Mouse (Mus musculus) erythroblast, embryonic 14.5 days (primary cell): Measurements from ENCODE around the gene Ndufab1.

ENCODE experiments used
- GATA1 ChIP-seq: IDR thresholded peaks from 2 replicates; pipeline ENCODE4 v1.6.1; 2012; ENCODE audit warnings: low read length, inconsistent platforms, mixed read lengths
- TAL1 ChIP-seq: IDR thresholded peaks from 3 replicates; pipeline ENCODE4 v1.6.1; 2012; ENCODE audit warnings: low read length, inconsistent platforms, mixed read lengths

- TF ChIP-seq GATA1: no peak
- TF ChIP-seq TAL1: no peak
These were observed 20.6 kb downstream of the Ndufab1 start for GRCm38 (mm10) chr7:122081071-122081470.
